Mouse (Mus musculus) B cell, adult 67 days (primary cell): ENCODE measurements around the gene Npr1. TPM values are rescaled to one million over a fixed set of nuclear protein-coding genes. Genes with fewer than 3 reads are reported as not detected.

ENCODE experiments used
- total RNA-seq, 2 experiments: library from RNA; stranded (reverse); gene quantifications; 4 replicates each; pipeline ENCODE4 v1.2.4; 2023

The Npr1 gene
- total RNA-seq: not detected

GRCm38 (mm10) chr3:90465686-90466310 lies at the start of gene Npr1:
TSS of gene Npr1 (minus strand) at chr3:90465866.

GRCm38 (mm10) chr3:90513796-90514590 lies 48.3 kb upstream of the Npr1 start, which contains the start of the genes S100a1 and S100a13:
TSS of gene S100a1 (minus strand) at chr3:90514392.
TSS of gene S100a13 (plus strand) at chr3:90514435.

GRCm38 (mm10) chr3:90508950-90509746 lies 43.5 kb upstream of the Npr1 start, which contains the start of gene Chtop:
TSS of gene Chtop (minus strand) at chr3:90509498.

GRCm38 (mm10) chr3:90490696-90491256 lies 25.1 kb upstream of the Npr1 start, which contains the start of gene Snapin:
TSS of gene Snapin (minus strand) at chr3:90491033.

GRCm38 (mm10) chr3:90475831-90476611 lies 10.4 kb upstream of the Npr1 start, which contains the start of gene Ilf2:
TSS of gene Ilf2 (plus strand) at chr3:90476126.

GRCm38 (mm10) chr3:90433381-90434020 lies 32.2 kb downstream of the Npr1 start, which contains the start of gene Ints3:
TSS of gene Ints3 (minus strand) at chr3:90433622.

Other genes with a start within 250 kb of the Npr1 start
- 10 to 100 TPM; 88.8 to 93.1 TPM for gene Jtb, start 234.3 kb downstream of the Npr1 start, total RNA-seq
- not detected for gene Creb3l4, start 222.4 kb downstream of the Npr1 start, total RNA-seq
- gene Slc39a1, start 217.7 kb downstream of the Npr1 start, total RNA-seq: 10 to 100 TPM; 33.9 to 37.5 TPM
- 100 to 1,000 TPM; 193 to 194 TPM for gene Crtc2, start 211.7 kb downstream of the Npr1 start, total RNA-seq
- gene Dennd4b, start 200.7 kb downstream of the Npr1 start, total RNA-seq: 100 to 1,000 TPM; 180 TPM
- 100 to 1,000 TPM; 120 to 129 TPM for gene Gatad2b, start 172.7 kb downstream of the Npr1 start, total RNA-seq
- gene Slc27a3, start 75.9 kb downstream of the Npr1 start, total RNA-seq: 1 to 10 TPM; 1.4 to 3.3 TPM
- 10 to 100 TPM; 60.8 to 63.6 TPM for gene Ints3, start 32.2 kb downstream of the Npr1 start, total RNA-seq
- gene Ilf2, start 10.3 kb upstream of the Npr1 start, total RNA-seq: 10 to 100 TPM; 93.4 to 97.9 TPM
- 10 to 100 TPM; 63.2 to 64.4 TPM for gene Snapin, start 25.2 kb upstream of the Npr1 start, total RNA-seq
- 100 to 1,000 TPM; 198 to 203 TPM for gene Chtop, start 43.6 kb upstream of the Npr1 start, total RNA-seq
- not detected for gene S100a1, start 48.5 kb upstream of the Npr1 start, total RNA-seq
- gene S100a13, start 48.6 kb upstream of the Npr1 start, total RNA-seq: 10 to 100 TPM; 18.4 to 23.5 TPM
- 1 to 10 TPM in 1 of 2 experiments, under 1 TPM in 1; 0.70 to 1.2 TPM for gene S100a14, start 61.0 kb upstream of the Npr1 start, total RNA-seq
- not detected for gene S100a16, start 71.4 kb upstream of the Npr1 start, total RNA-seq
- not detected for gene S100a3, start 94.7 kb upstream of the Npr1 start, total RNA-seq
- gene S100a2, start 124.4 kb upstream of the Npr1 start, total RNA-seq: not detected
- not detected for gene Gm42674, start 136.0 kb upstream of the Npr1 start, total RNA-seq
- 10 to 100 TPM; 51.9 to 57.1 TPM for gene S100a4, start 137.9 kb upstream of the Npr1 start, total RNA-seq
- 1 to 10 TPM; 5.2 to 5.4 TPM for gene S100a5, start 142.7 kb upstream of the Npr1 start, total RNA-seq
- gene S100a6, start 147.0 kb upstream of the Npr1 start, total RNA-seq: 100 to 1,000 TPM in 1 of 2 experiments, 10 to 100 TPM in 1; 78.7 to 101 TPM
- not detected for gene S100a7a, start 188.2 kb upstream of the Npr1 start, total RNA-seq
- 10 to 100 TPM in 1 of 2 experiments, 1 to 10 TPM in 1; 6.8 to 14.3 TPM for gene S100a8, start 203.1 kb upstream of the Npr1 start, total RNA-seq
- 10 to 100 TPM in 1 of 2 experiments, 1 to 10 TPM in 1; 9.6 to 10.5 TPM for gene S100a9, start 229.9 kb upstream of the Npr1 start, total RNA-seq